Mouse (Mus musculus): ENCODE measurements around the gene Glod5.
"Not testable (repeated sequence)": the region's sequence is repeated elsewhere in the genome, so short reads cannot be mapped to it uniquely, and the experiment has no call there.

Gene Glod5

DNA sequence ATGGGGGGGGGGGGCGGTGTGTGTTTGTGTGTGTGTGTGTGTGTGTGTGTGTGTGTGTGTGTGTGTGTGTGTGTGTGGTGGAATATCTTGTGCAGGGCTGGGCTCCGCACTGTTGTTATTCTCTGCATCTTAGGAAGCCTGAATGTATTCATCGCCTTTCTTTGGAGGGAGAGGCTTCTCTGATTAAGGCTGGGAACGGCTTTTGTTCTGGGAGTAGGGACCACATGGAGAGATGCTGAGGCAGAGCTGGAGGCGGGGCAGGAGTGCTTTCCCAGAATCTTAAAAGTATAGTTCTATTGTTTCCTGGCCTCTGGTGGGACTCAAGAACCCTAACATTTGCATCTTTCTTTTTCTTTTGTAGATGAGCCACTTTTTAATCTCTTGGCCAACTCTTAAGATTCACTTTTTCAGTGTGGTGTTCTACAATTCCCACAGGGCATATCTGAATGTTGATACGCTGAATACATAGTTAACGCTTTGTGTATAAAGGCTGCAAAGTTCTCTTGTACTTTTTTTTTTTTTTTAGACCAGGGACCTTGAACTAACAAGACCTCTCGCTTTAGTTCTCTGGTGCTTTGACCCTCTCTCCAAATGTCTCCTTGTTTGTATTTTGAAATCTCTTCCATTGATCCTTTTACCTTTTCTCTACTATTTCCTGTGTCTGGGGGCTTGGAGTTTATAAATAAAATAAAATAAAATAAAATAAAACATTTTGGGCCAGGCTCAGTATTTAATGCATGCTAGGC is 4.5 kb downstream of the Glod5 start:
- H3K36me3 ChIP-seq (ENCODE audit: insufficient read depth, low read length): no peaks in the 10 kb centered on the region
- H3K4me3 ChIP-seq (replicated peaks; ENCODE audit: low read length): 0 out of 2 replicates have a peak overlapping the region, but pooled peaks have one; percentile 50
- H3K27me3 ChIP-seq (ENCODE audit: insufficient read depth, low read length): no peaks in the 10 kb centered on the region
- H3K4me1 ChIP-seq (replicated peaks; ENCODE audit: low read depth, low read length): peaks cover 66% of the 10 kb centered on the region
- no peak for TF ChIP-seq CTCF (conservative IDR thresholded peaks at IDR 0.05; ENCODE audit: low read length)
- no peak for TF ChIP-seq POU5F1 (IDR thresholded peaks at IDR 0.05; ENCODE audit: borderline replicate concordance, low read length)
- peak; percentile 10; the same call in 1 of the 2 replicates for TF ChIP-seq NANOG (IDR thresholded peaks at IDR 0.05; ENCODE audit: borderline replicate concordance, low read length)
- H3K9me3 ChIP-seq (ENCODE audit: low read length): no peaks in the 10 kb centered on the region

DNA sequence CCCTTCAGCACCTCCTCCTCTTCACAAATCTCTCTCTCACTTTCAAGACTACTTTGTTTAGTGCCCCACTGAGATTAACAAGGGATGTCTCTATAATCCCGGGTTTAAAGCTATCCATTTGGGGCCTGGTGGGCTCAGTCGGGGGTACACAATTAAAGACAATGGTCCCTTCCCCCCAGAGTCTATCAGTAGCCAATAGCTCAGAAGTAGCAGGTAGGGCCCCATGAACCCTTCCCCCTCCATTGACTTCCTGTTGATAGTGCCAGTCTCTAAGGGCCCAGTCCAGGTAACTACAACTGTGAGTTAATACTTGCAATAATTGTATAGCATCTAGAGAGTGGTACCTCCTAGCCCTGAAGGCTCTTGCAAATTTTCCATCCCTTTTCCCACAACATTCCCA is 5.1 kb downstream of the Glod5 start:
- Histone ChIP-seq H3K4me3 (replicated peaks; ENCODE audit: low read length) (no peak overlapping the region), H3K9me3 (ENCODE audit: low read length) (no peaks in the 10 kb centered on the region), H3K4me1 (replicated peaks; ENCODE audit: low read depth, low read length) (peaks cover 60% of the 10 kb centered on the region), H3K27me3 (ENCODE audit: insufficient read depth, low read length) (no peaks in the 10 kb centered on the region), H3K36me3 (ENCODE audit: insufficient read depth, low read length) (no peaks in the 10 kb centered on the region)
- no peak for TF ChIP-seq POU5F1 (IDR thresholded peaks at IDR 0.05; ENCODE audit: borderline replicate concordance, low read length)
- peak; percentile 47; the same call in 1 of the 2 replicates for TF ChIP-seq NANOG (IDR thresholded peaks at IDR 0.05; ENCODE audit: borderline replicate concordance, low read length)
- no peak for TF ChIP-seq CTCF (conservative IDR thresholded peaks at IDR 0.05; ENCODE audit: low read length)

DNA sequence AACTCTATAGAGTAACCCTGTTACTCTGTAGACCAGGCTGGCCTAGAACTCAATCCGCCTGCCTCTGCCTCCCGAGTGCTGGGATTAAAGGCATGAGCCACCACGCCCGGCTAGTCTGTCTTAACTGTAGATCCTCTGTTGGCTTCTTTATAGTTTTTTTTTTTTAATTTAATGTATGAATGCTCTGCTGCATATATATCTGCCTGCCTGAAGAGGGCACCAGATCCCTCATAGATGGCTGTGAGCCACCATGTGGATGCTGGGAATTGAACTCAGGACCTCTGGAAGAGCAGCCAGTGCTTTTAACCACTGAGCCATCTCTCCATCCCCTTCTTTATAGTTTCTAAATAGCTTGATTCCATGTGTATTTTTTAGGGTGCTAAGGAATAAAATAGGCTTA is 8.9 kb downstream of the Glod5 start:
- TF ChIP-seq CTCF (conservative IDR thresholded peaks at IDR 0.05; ENCODE audit: low read length): peak; percentile 25; the same call in 1 of the 2 replicates

DNA sequence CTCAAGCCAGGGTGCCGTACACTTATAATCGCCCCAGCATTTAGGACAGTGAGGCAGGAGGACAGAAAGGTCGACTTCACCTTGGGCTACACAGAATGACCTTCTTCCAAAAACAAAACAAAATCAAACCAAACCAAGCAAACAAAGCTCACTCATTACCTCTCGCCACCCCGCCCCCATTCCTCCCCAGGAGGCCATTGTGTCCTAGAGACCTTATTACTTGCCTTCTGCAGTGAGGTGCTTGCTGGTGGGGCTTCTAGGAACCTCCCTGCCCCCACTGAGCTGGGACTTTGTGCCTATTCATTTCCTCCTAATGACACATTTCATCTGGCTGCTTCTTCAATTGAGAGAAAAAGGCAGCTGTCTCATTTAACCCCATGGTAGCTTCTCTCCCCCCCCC is 9.7 kb downstream of the Glod5 start:
- Histone ChIP-seq H3K9me3 (ENCODE audit: low read length) (no peaks in the 10 kb centered on the region), H3K4me1 (replicated peaks; ENCODE audit: low read depth, low read length) (peaks cover 58% of the 10 kb centered on the region), H3K36me3 (ENCODE audit: insufficient read depth, low read length) (peaks cover 6% of the 10 kb centered on the region; the same call in 1 of the 2 replicates), H3K4me3 (replicated peaks; ENCODE audit: low read length) (no peak overlapping the region), H3K27me3 (ENCODE audit: insufficient read depth, low read length) (no peaks in the 10 kb centered on the region)
- TF ChIP-seq NANOG (IDR thresholded peaks at IDR 0.05; ENCODE audit: borderline replicate concordance, low read length) (peak; percentile 90), POU5F1 (IDR thresholded peaks at IDR 0.05; ENCODE audit: borderline replicate concordance, low read length) (no peak), CTCF (conservative IDR thresholded peaks at IDR 0.05; ENCODE audit: low read length) (no peak)

More for the DNA sequence above, 8.9 kb downstream of the Glod5 start:
- H3K27me3 ChIP-seq (ENCODE audit: insufficient read depth, low read length); H3K4me3 ChIP-seq (replicated peaks; ENCODE audit: low read length); H3K9me3 ChIP-seq (ENCODE audit: low read length); H3K36me3 ChIP-seq (ENCODE audit: insufficient read depth, low read length): not testable (repeated sequence)
- H3K4me1 ChIP-seq (replicated peaks; ENCODE audit: low read depth, low read length): peaks cover 52% of the 10 kb centered on the region

DNA sequence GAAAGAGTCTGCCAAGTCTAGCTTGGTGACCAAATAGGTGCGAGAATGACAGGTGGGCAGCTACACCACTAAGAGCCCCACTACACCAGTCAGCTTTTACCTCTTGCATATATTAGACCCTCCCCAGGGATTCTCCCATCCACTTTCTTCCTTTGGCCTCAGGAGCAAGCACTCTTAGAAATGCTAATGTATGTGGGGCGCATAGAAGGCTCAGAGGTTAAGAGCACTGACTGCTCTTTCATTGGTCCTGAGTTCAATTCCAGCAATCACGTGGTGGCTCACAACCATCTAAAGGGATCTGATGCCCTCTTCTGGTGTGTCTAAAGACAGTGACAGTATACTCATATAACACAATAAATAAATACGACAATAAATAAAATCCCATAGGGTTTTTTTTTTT is 15.3 kb downstream of the Glod5 start:
- Histone ChIP-seq H3K4me1 (replicated peaks; ENCODE audit: low read depth, low read length) (peaks cover 53% of the 10 kb centered on the region), H3K36me3 (ENCODE audit: insufficient read depth, low read length) (peaks cover 6% of the 10 kb centered on the region; the same call in 1 of the 2 replicates), H3K27me3 (ENCODE audit: insufficient read depth, low read length) (no peaks in the 10 kb centered on the region), H3K9me3 (ENCODE audit: low read length) (no peaks in the 10 kb centered on the region), H3K4me3 (replicated peaks; ENCODE audit: low read length) (0 out of 2 replicates have a peak overlapping the region, but pooled peaks have one; percentile 23)
- TF ChIP-seq CTCF (conservative IDR thresholded peaks at IDR 0.05; ENCODE audit: low read length): 0 out of 2 replicates have a peak, but pooled peaks have one; percentile 4
- TF ChIP-seq POU5F1 (IDR thresholded peaks at IDR 0.05; ENCODE audit: borderline replicate concordance, low read length): no peak

DNA sequence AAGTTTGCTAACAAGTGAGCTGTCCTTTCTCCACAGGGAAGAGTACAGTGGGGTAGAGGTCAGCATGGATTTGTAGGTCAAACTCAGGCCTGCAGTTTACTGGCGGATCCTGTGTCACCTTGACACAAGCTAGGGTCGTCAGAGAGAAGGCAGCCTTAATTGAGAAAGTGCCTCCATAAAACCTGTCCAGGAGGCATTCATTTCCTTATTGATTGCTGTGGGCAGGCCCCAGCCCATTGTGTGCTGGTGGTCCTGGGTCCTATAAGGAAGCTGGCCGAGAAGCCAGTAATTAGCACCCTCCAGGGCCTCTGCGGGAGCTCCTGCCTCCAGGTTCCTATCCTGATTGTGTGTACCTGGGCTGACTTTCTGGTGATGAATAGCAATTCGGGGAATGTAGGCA is 16.3 kb downstream of the Glod5 start:
- TF ChIP-seq NANOG (IDR thresholded peaks at IDR 0.05; ENCODE audit: borderline replicate concordance, low read length): peak; percentile 91
- no peak for TF ChIP-seq POU5F1 (IDR thresholded peaks at IDR 0.05; ENCODE audit: borderline replicate concordance, low read length)
- Histone ChIP-seq H3K9me3 (ENCODE audit: low read length) (no peaks in the 10 kb centered on the region), H3K4me1 (replicated peaks; ENCODE audit: low read depth, low read length) (peaks cover 50% of the 10 kb centered on the region), H3K27me3 (ENCODE audit: insufficient read depth, low read length) (no peaks in the 10 kb centered on the region), H3K4me3 (replicated peaks; ENCODE audit: low read length) (no peak overlapping the region), H3K36me3 (ENCODE audit: insufficient read depth, low read length) (peaks cover 6% of the 10 kb centered on the region; the same call in 1 of the 2 replicates)

- TF ChIP-seq NANOG (IDR thresholded peaks at IDR 0.05; ENCODE audit: borderline replicate concordance, low read length) (no peak), CTCF (conservative IDR thresholded peaks at IDR 0.05; ENCODE audit: low read length) (no peak), POU5F1 (IDR thresholded peaks at IDR 0.05; ENCODE audit: borderline replicate concordance, low read length) (no peak)
- peaks cover 39% of the 10 kb centered on the region for H3K4me1 ChIP-seq (replicated peaks; ENCODE audit: low read depth, low read length)
- H3K4me3 ChIP-seq (replicated peaks; ENCODE audit: low read length): no peak overlapping the region
- H3K36me3 ChIP-seq (ENCODE audit: insufficient read depth, low read length): peaks cover 6% of the 10 kb centered on the region; the same call in 1 of the 2 replicates
- no peaks in the 10 kb centered on the region for H3K27me3 ChIP-seq (ENCODE audit: insufficient read depth, low read length)
- H3K9me3 ChIP-seq (ENCODE audit: low read length): no peaks in the 10 kb centered on the region
Measured at GRCm38 (mm10) chrX:8000546-8001192, 17.6 kb downstream of the Glod5 start.

- H3K27me3 ChIP-seq (ENCODE audit: insufficient read depth, low read length): no peaks in the 10 kb centered on the region
- no peaks in the 10 kb centered on the region for H3K36me3 ChIP-seq (ENCODE audit: insufficient read depth, low read length)
- H3K4me1 ChIP-seq (replicated peaks; ENCODE audit: low read depth, low read length): peaks cover 41% of the 10 kb centered on the region
- TF ChIP-seq POU5F1 (IDR thresholded peaks at IDR 0.05; ENCODE audit: borderline replicate concordance, low read length): no peak
- no peak for TF ChIP-seq NANOG (IDR thresholded peaks at IDR 0.05; ENCODE audit: borderline replicate concordance, low read length)
- TF ChIP-seq CTCF (conservative IDR thresholded peaks at IDR 0.05; ENCODE audit: low read length): no peak
- H3K9me3 ChIP-seq (ENCODE audit: low read length): no peaks in the 10 kb centered on the region
- H3K4me3 ChIP-seq (replicated peaks; ENCODE audit: low read length): no peak overlapping the region
Measured at GRCm38 (mm10) chrX:7993068-7993735, 25.1 kb downstream of the Glod5 start.
